Mouse (Mus musculus): ENCODE measurements at regions not wholly inside any gene's neighbourhood (a gene's known extent, or its start where the extent isn't known, plus 50 kb on each side); places are given as distances from the start of the nearest gene placed in this dataset.

DNA sequence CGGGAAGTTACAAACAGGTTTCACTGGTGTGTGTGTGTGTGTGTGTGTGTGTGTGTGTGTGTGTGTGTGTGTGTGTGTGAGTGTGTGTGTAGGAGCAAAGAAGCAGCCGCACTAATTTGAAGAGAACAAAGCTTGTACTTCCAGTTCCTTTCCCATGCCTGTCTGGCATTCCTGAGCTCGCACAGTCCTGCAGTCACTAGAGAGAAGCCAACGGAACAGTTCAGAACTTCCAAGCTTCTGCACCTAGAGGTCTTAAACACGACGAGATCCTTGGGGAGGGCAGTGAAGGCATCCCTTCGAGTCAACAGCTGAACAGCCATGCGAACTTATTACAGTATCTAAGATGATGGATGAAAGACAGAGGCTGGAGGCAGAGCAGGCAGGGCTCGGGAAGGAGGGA, 157.4 kb downstream of the Nrip1 start:
- ATAC-seq (ENCODE audit: extremely low read depth, insufficient number of reproducible peaks, low FRiP score, poor library complexity, severe bottlenecking), result no peak
- no peak overlapping the region for H3K4me3 ChIP-seq (ENCODE audit: low read depth, low read length)

DNA sequence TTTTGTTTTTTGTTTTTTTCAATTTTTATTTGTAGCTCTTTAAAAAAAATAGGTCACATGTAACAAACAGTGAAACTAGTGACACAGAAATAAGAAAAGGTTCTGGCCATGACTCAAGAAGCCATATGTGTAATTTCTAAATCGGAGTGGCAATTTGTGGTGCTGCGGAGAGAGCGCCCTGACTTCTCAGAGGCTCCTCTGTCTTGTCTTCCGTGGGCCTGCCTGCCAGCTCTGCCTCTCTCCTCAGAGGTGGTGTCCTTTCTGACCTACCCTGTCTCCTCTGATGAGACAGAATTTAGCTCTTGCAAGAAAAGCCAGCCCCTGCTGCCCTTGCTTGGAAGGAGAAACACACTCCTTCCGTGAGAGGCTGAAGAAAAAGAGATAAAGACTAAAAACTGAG, 158.1 kb downstream of the Nrip1 start:
- no peak overlapping the region for H3K4me3 ChIP-seq (ENCODE audit: low read depth, low read length)
- TF ChIP-seq GATA1 (IDR thresholded peaks at IDR 0.05; ENCODE audit: borderline replicate concordance, low read length) (no peak), GATA2 (IDR thresholded peaks at IDR 0.05; ENCODE audit: borderline replicate concordance, low read depth, low read length) (no peak), POLR2AphosphoS5 (IDR thresholded peaks at IDR 0.05; ENCODE audit: insufficient replicate concordance, low read depth, low read length) (no peak), TAL1 (conservative IDR thresholded peaks at IDR 0.05; ENCODE audit: low read depth, low read length) (no peak), CTCF (IDR thresholded peaks at IDR 0.05; ENCODE audit: low read depth, low read length) (no peak)
- H3K9me3 ChIP-seq (replicated peaks), result no peaks in the 10 kb centered on the region
- no peak for ATAC-seq (ENCODE audit: extremely low read depth, insufficient number of reproducible peaks, low FRiP score, poor library complexity, severe bottlenecking)
- DNase-seq (ENCODE audit: low spot score), result no peak
- H3K4me1 ChIP-seq (ENCODE audit: insufficient read depth, low read depth, low read length), result no peaks in the 10 kb centered on the region
- no peaks in the 10 kb centered on the region for H3K36me3 ChIP-seq (replicated peaks)
- H3K27me3 ChIP-seq (ENCODE audit: insufficient read depth, low read length), result peaks cover 5% of the 10 kb centered on the region

More for the DNA sequence above, 157.4 kb downstream of the Nrip1 start:
- Histone ChIP-seq H3K36me3 (replicated peaks) (no peaks in the 10 kb centered on the region), H3K9me3 (replicated peaks) (no peaks in the 10 kb centered on the region), H3K27me3 (ENCODE audit: insufficient read depth, low read length) (peaks cover 5% of the 10 kb centered on the region), H3K4me1 (ENCODE audit: insufficient read depth, low read depth, low read length) (no peaks in the 10 kb centered on the region)
- no peak for DNase-seq (ENCODE audit: low spot score)
- no peak for TF ChIP-seq GATA1 (IDR thresholded peaks at IDR 0.05; ENCODE audit: borderline replicate concordance, low read length)

DNA sequence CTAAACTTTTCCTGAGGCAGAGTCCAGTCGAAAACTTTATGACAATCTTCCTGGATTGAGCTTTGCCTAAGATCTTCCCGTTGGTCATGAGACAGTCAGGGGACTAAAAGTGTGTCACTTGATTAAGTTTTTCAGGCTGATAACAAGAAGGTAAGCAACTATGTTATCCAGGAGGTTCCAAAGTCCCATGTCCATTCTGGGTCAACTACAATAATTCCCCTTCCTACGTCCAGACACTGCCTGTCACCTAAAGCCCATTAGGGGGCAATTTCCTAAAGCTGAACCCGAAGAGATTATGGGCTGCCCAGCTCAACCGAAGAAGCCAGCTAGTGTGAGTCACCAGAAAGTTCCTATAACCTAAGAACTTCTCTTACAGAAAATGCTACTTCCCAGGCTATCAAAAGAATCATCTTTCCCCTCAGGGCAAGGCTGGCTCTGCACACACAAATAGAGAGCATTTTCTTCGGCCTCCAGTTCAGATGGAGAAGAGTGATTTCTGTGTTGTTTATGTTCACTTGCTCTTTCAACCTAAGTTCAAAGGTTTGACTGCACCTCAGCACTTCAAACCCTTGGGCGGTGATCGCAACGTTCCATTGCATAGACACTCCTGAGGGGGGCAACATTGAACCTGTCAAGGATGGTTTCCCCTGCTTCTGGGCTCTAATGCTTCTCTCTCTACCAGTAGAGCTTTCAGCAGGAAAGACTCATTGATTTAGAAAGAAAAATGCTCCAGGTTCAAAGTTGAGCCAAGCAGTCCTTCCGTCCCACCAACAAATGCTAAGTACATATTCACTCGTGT, 171.7 kb downstream of the Nrip1 start:
- Histone ChIP-seq H3K4me3 (ENCODE audit: low read depth, low read length) (no peak overlapping the region), H3K36me3 (replicated peaks) (no peaks in the 10 kb centered on the region), H3K9me3 (replicated peaks) (no peaks in the 10 kb centered on the region), H3K27me3 (ENCODE audit: insufficient read depth, low read length) (no peaks in the 10 kb centered on the region), H3K4me1 (ENCODE audit: insufficient read depth, low read depth, low read length) (peaks cover 5% of the 10 kb centered on the region; the same call in 1 of the 2 replicates)
- no peak for DNase-seq (ENCODE audit: low spot score)
- TF ChIP-seq POLR2AphosphoS5 (IDR thresholded peaks at IDR 0.05; ENCODE audit: insufficient replicate concordance, low read depth, low read length) (no peak), GATA2 (IDR thresholded peaks at IDR 0.05; ENCODE audit: borderline replicate concordance, low read depth, low read length) (no peak), GATA1 (IDR thresholded peaks at IDR 0.05; ENCODE audit: borderline replicate concordance, low read length) (no peak), TAL1 (conservative IDR thresholded peaks at IDR 0.05; ENCODE audit: low read depth, low read length) (no peak), CTCF (IDR thresholded peaks at IDR 0.05; ENCODE audit: low read depth, low read length) (no peak)
- ATAC-seq (ENCODE audit: extremely low read depth, insufficient number of reproducible peaks, low FRiP score, poor library complexity, severe bottlenecking), result peak; percentile 49; the same call in 1 of the 2 replicates

DNA sequence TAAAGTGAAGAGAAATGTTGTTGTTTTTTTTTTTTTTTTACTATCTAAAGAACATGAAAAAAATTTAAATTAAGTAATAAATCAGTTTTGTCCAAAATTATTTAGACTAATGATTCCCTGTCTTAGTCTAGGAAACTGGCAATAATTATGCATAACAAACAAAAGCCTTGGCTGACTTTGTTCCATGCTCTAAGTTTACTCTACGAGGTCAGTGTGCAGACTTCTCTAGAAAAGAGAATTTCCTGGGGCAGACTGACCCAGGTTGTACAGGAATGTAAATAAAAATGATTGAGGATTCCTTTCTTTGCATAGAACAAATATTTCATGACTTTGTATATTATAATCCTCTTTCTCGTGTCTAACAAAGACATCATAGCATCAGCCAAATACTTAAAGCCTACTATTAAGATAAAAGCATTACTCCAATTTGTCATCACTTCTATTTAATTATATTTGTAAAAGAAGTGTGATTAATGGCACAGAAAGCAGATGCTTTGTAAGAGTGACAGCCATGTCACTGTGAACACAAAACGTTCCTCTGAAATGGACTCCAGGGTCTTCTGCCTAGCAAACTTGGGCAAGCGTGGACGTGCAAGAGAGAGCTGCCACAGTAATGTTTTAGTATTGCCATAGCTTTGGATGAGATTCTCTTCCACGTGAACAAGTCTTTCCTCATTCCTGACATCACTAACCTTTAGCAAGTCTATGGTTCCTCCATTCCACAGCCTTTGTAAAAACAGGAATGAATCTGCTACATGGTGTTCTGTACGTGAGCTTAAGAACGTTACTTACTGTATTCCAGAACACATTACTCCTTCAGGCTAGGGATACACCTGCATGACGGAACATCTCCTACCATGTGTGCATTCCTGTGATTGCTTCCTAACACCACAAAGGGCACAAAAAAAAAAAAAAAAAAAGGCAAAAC, 172.6 kb downstream of the Nrip1 start:
- Histone ChIP-seq H3K36me3 (replicated peaks) (no peaks in the 10 kb centered on the region), H3K9me3 (replicated peaks) (no peaks in the 10 kb centered on the region), H3K4me3 (ENCODE audit: low read depth, low read length) (no peak overlapping the region), H3K4me1 (ENCODE audit: insufficient read depth, low read depth, low read length) (peaks cover 7% of the 10 kb centered on the region; the same call in 1 of the 2 replicates), H3K27me3 (ENCODE audit: insufficient read depth, low read length) (no peaks in the 10 kb centered on the region)
- no peak for ATAC-seq (ENCODE audit: extremely low read depth, insufficient number of reproducible peaks, low FRiP score, poor library complexity, severe bottlenecking)
- no peak for DNase-seq (ENCODE audit: low spot score)
- TF ChIP-seq GATA1 (IDR thresholded peaks at IDR 0.05; ENCODE audit: borderline replicate concordance, low read length), result no peak
- TF ChIP-seq POLR2AphosphoS5 (IDR thresholded peaks at IDR 0.05; ENCODE audit: insufficient replicate concordance, low read depth, low read length), result no peak
- TF ChIP-seq CTCF (IDR thresholded peaks at IDR 0.05; ENCODE audit: low read depth, low read length), result no peak
- TF ChIP-seq GATA2 (IDR thresholded peaks at IDR 0.05; ENCODE audit: borderline replicate concordance, low read depth, low read length), result no peak
- no peak for TF ChIP-seq TAL1 (conservative IDR thresholded peaks at IDR 0.05; ENCODE audit: low read depth, low read length)

DNA sequence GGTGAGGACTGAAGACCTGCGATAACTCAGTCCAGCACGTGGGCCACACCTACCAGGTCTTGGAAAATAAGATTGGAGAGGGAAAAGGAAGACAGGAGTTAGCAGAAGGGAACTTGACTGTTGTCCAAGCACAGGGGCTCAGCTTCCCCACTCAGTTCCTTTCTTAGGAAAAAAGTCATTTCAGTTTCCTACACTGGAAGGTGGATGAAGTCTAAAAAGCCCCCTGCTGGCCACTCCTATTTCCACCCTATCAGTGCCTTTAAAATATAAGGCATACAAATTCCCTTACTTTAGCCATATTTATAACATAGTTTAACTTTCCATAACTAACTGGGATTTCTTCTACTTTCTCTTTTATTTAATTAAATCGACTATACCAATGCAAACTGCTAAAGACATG, 173.4 kb downstream of the Nrip1 start:
- H3K4me1 ChIP-seq (ENCODE audit: insufficient read depth, low read depth, low read length), result peaks cover 7% of the 10 kb centered on the region; the same call in 1 of the 2 replicates
- no peaks in the 10 kb centered on the region for H3K36me3 ChIP-seq (replicated peaks)
- H3K27me3 ChIP-seq (ENCODE audit: insufficient read depth, low read length), result no peaks in the 10 kb centered on the region
- no peak; the same call in 1 of the 2 replicates for TF ChIP-seq CTCF (IDR thresholded peaks at IDR 0.05; ENCODE audit: low read depth, low read length)
- no peak for TF ChIP-seq POLR2AphosphoS5 (IDR thresholded peaks at IDR 0.05; ENCODE audit: insufficient replicate concordance, low read depth, low read length)
- TF ChIP-seq TAL1 (conservative IDR thresholded peaks at IDR 0.05; ENCODE audit: low read depth, low read length), result no peak
- no peak for TF ChIP-seq GATA2 (IDR thresholded peaks at IDR 0.05; ENCODE audit: borderline replicate concordance, low read depth, low read length)
- no peak for TF ChIP-seq GATA1 (IDR thresholded peaks at IDR 0.05; ENCODE audit: borderline replicate concordance, low read length)
- H3K9me3 ChIP-seq (replicated peaks), result no peaks in the 10 kb centered on the region
- ATAC-seq (ENCODE audit: extremely low read depth, insufficient number of reproducible peaks, low FRiP score, poor library complexity, severe bottlenecking) (0 out of 2 replicates have a peak, but pooled peaks have one; percentile 37), DNase-seq (ENCODE audit: low spot score) (peak; percentile 15)
- H3K4me3 ChIP-seq (ENCODE audit: low read depth, low read length), result no peak overlapping the region

DNA sequence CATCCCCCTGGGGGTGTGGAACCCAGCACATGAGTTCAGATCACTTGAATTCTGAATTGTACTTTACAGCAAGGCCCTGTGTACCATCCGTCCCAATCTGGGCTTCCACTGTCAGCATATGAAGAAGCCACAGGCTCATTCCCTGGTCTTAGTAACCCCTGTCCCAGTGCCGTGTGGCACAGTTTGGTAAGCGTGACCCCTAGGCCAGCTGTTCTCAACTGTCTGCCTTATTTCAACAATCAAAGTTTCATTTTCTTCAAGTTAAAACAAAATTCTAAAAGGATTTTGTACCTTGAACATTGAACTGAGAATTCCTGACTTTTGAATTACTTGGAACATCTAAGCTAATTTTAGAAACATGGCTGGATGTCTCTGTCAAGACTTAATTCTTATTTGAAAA, 174.6 kb downstream of the Nrip1 start:
- no peaks in the 10 kb centered on the region for H3K9me3 ChIP-seq (replicated peaks)

More for the DNA sequence above, 174.6 kb downstream of the Nrip1 start:
- TF ChIP-seq TAL1 (conservative IDR thresholded peaks at IDR 0.05; ENCODE audit: low read depth, low read length), result no peak
- TF ChIP-seq CTCF (IDR thresholded peaks at IDR 0.05; ENCODE audit: low read depth, low read length), result no peak
- TF ChIP-seq GATA2 (IDR thresholded peaks at IDR 0.05; ENCODE audit: borderline replicate concordance, low read depth, low read length), result no peak
- TF ChIP-seq GATA1 (IDR thresholded peaks at IDR 0.05; ENCODE audit: borderline replicate concordance, low read length), result no peak
- TF ChIP-seq POLR2AphosphoS5 (IDR thresholded peaks at IDR 0.05; ENCODE audit: insufficient replicate concordance, low read depth, low read length), result no peak
- H3K36me3 ChIP-seq (replicated peaks), result no peaks in the 10 kb centered on the region
- H3K4me3 ChIP-seq (ENCODE audit: low read depth, low read length), result no peak overlapping the region
- peaks cover 7% of the 10 kb centered on the region; the same call in 1 of the 2 replicates for H3K4me1 ChIP-seq (ENCODE audit: insufficient read depth, low read depth, low read length)
- no peak for ATAC-seq (ENCODE audit: extremely low read depth, insufficient number of reproducible peaks, low FRiP score, poor library complexity, severe bottlenecking)
- DNase-seq (ENCODE audit: low spot score), result no peak
- H3K27me3 ChIP-seq (ENCODE audit: insufficient read depth, low read length), result peaks cover 4% of the 10 kb centered on the region; the same call in 1 of the 2 replicates
